Mouse (Mus musculus) lung, embryonic 15.5 days (tissue): Measurements from ENCODE around the gene Gm7029. TPM values are rescaled to one million over a fixed set of nuclear protein-coding genes. Genes with fewer than 3 reads are reported as not detected.
"Not testable (repeated sequence)": the region's sequence is repeated elsewhere in the genome, so short reads cannot be mapped to it uniquely, and the experiment has no call there.

Source experiments
- ATAC-seq: fragments of 200-750 bp; cut with Nextera tagmentation; 2 replicates; pipeline ENCODE4 v1.8.0; 2017; ENCODE audit warnings: moderate number of reproducible peaks, borderline replicate concordance; ENCODE audit not compliant: low FRiP score, low TSS enrichment; ENCODE audit errors: extremely low read depth
- H3K27ac ChIP-seq: fragments of 300-500 bp; sonication (generic); 2 replicates; pipeline ENCODE4 v1.5.1; 2015; ENCODE audit warnings: moderate library complexity, mild to moderate bottlenecking, inconsistent platforms
- H3K27me3 ChIP-seq: fragments of 300-500 bp; sonication (generic); 2 replicates; pipeline ENCODE4 v1.6.1; 2015; ENCODE audit warnings: inconsistent platforms
- H3K36me3 ChIP-seq: fragments of 300-500 bp; sonication (generic); 2 replicates; pipeline ENCODE4 v1.6.1; 2015; ENCODE audit warnings: inconsistent platforms
- H3K4me1 ChIP-seq: fragments of 300-500 bp; sonication (generic); 2 replicates; pipeline ENCODE4 v1.6.1; 2015; ENCODE audit warnings: inconsistent platforms
- H3K4me2 ChIP-seq: fragments of 300-500 bp; sonication (generic); 2 replicates; pipeline ENCODE4 v1.6.1; 2015; ENCODE audit warnings: inconsistent platforms, mild to moderate bottlenecking, moderate library complexity
- H3K4me3 ChIP-seq: fragments of 300-500 bp; sonication (generic); 2 replicates; pipeline ENCODE4 v1.5.1; 2015; ENCODE audit warnings: mild to moderate bottlenecking, inconsistent platforms
- H3K9ac ChIP-seq: fragments of 300-500 bp; sonication (generic); 2 replicates; pipeline ENCODE4 v1.6.1; 2015; ENCODE audit warnings: inconsistent platforms
- H3K9me3 ChIP-seq: fragments of 300-500 bp; sonication (generic); 2 replicates; pipeline ENCODE4 v1.6.1; 2016; ENCODE audit warnings: inconsistent platforms
- WGBS: fragments of 180-500 bp; shearing (Covaris S2); methylation state at CpG from one replicate; pipeline ENCODE4 v1.1.7; 2015; 5-methylcytosine and 5-hydroxymethylcytosine counted together
- polyA plus RNA-seq: library from polyadenylated mRNA; unstranded; fragments of >200 nt; fragmentation: Nextera tagmentation; extraction: Ambion mirVana; gene quantifications from 2 replicates; pipeline ENCODE4 v1.2.1, GENCODE M21; 2015

Gm7029 gene
- polyA plus RNA-seq, 1 experiment from 2014 or later, result not detected

GRCm38 (mm10) chr17:33893011-33893410 lies 19.4 kb downstream of the Gm7029 start:
- H3K9me3 ChIP-seq, H3K9ac ChIP-seq, H3K27me3 ChIP-seq, ATAC-seq, H3K4me2 ChIP-seq, H3K36me3 ChIP-seq, H3K27ac ChIP-seq, H3K4me3 ChIP-seq: not testable (repeated sequence)
- H3K4me1 ChIP-seq, result peaks cover 13% of the 10 kb centered on the region; the same call in 1 of the 2 replicates
- WGBS, result 66% methylated on average over 4 of the region's 4 CpGs

DNA sequence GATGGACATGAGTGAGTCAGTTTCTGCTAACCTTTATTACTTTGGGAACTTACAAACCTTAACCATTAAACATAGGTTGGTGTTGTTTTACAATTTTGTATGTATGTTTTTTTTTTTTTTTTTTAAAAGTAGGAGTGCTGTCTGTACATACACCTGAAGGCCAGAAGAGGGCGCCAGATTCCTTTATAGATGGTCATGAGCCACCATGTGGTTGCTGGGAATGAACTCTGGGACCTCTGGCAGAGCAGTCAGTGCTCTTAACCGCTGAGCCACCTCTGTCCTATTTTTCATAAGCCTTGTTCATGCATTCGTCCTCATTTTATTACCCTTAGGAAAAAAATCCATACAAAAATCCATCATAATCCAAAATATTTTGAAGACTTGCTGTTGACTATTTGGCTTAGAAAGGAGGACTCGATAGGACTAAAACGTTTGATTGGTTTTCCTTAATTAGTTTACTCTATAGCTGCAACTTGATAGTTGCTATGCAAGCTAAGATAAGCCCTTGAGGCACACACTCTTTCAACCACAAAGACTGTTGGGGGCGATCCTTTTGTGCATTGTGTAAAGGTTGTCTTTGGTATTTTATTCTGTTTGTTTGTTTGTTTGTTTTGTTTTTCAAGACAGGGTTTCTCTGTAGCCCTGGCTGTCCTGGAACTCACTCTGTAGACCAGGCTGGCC lies 23.6 kb downstream of the Gm7029 start:
- Histone ChIP-seq H3K4me2 (no peak overlapping the region), H3K27me3 (no peaks in the 10 kb centered on the region), H3K36me3 (no peaks in the 10 kb centered on the region), H3K9me3 (no peaks in the 10 kb centered on the region), H3K9ac (no peak overlapping the region), H3K4me3 (no peak overlapping the region), H3K27ac (no peak overlapping the region), H3K4me1 (no peaks in the 10 kb centered on the region)
- no peak for ATAC-seq
- 38% methylated on average over 6 of the region's 6 CpGs for WGBS

DNA sequence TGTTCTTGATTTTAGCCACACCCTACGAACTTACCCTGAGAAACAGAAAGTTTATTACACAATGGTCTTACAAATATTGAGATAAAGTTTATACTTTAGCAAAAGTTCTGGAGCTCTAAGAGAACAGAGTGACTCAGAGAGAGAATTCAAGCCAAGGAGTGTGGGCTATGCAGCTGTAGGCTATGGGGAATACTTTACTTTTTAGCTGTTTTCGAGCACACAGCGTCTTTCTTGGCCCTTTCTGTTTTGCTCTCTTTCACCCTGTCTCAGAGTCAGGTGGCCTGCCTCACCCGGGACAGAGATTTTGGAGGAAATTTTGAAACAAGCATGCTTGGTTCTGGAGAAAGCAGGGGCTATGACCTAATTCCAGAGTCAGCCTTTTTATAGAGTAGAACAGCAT lies 24.6 kb downstream of the Gm7029 start:
- H3K36me3 ChIP-seq, H3K9me3 ChIP-seq, ATAC-seq, H3K4me2 ChIP-seq, H3K27ac ChIP-seq, H3K9ac ChIP-seq, H3K27me3 ChIP-seq, H3K4me1 ChIP-seq, H3K4me3 ChIP-seq: not testable (repeated sequence)
- 80% methylated on average over 4 of the region's 4 CpGs for WGBS

GRCm38 (mm10) chr17:33899642-33900041 lies 26.0 kb downstream of the Gm7029 start:
- ATAC-seq, result no peak
- Histone ChIP-seq H3K4me1 (no peaks in the 10 kb centered on the region), H3K9ac (no peak overlapping the region), H3K9me3 (no peaks in the 10 kb centered on the region), H3K4me3 (no peak overlapping the region), H3K27ac (no peak overlapping the region), H3K4me2 (no peak overlapping the region), H3K36me3 (no peaks in the 10 kb centered on the region), H3K27me3 (no peaks in the 10 kb centered on the region)
- 71% methylated on average over 4 of the region's 4 CpGs for WGBS

- Histone ChIP-seq H3K4me2 (no peak overlapping the region), H3K9me3 (no peaks in the 10 kb centered on the region), H3K36me3 (no peaks in the 10 kb centered on the region), H3K27ac (no peak overlapping the region), H3K4me1 (no peaks in the 10 kb centered on the region), H3K9ac (no peak overlapping the region), H3K27me3 (no peaks in the 10 kb centered on the region), H3K4me3 (no peak overlapping the region)
- no peak for ATAC-seq
- WGBS, result 55% methylated on average over 7 of the region's 7 CpGs
Observed at GRCm38 (mm10) chr17:33900281-33900988, 26.8 kb downstream of the Gm7029 start.

GRCm38 (mm10) chr17:33900989-33901314 lies 27.3 kb downstream of the Gm7029 start:
- Histone ChIP-seq H3K4me1 (no peaks in the 10 kb centered on the region), H3K4me2 (no peak overlapping the region), H3K4me3 (no peak overlapping the region), H3K27me3 (no peaks in the 10 kb centered on the region), H3K9me3 (no peaks in the 10 kb centered on the region), H3K27ac (no peak overlapping the region), H3K36me3 (no peaks in the 10 kb centered on the region), H3K9ac (no peak overlapping the region)
- ATAC-seq, result no peak
- WGBS, result 77% methylated on average over 4 of the region's 4 CpGs

DNA sequence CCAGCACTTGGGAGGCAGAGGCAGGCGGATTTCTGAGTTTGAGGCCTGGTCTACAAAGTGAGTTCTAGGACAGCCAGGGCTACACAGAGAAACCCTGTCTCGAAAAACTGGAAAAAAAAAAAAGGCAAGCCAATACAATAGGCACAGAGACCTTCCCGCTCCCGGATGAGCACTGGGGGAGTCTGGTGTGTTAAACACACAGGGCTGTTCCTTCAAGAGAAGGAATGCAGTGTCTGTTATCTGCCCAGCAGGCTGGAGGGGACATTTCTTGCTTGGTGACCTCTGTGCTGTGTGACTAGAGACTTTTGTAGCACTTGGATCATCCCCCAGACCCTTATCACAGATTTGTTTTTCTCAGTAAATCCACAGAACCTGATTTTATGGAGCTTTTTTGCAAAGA lies 28.0 kb downstream of the Gm7029 start:
- no peaks in the 10 kb centered on the region for H3K4me1 ChIP-seq
- H3K4me2 ChIP-seq, result no peak overlapping the region
- H3K27me3 ChIP-seq, result no peaks in the 10 kb centered on the region
- no peak overlapping the region for H3K9ac ChIP-seq
- no peak overlapping the region for H3K27ac ChIP-seq
- 68% methylated on average over 4 of the region's 4 CpGs for WGBS
- ATAC-seq, result no peak
- H3K9me3 ChIP-seq, result no peaks in the 10 kb centered on the region
- H3K36me3 ChIP-seq, result no peaks in the 10 kb centered on the region
- no peak overlapping the region for H3K4me3 ChIP-seq

DNA sequence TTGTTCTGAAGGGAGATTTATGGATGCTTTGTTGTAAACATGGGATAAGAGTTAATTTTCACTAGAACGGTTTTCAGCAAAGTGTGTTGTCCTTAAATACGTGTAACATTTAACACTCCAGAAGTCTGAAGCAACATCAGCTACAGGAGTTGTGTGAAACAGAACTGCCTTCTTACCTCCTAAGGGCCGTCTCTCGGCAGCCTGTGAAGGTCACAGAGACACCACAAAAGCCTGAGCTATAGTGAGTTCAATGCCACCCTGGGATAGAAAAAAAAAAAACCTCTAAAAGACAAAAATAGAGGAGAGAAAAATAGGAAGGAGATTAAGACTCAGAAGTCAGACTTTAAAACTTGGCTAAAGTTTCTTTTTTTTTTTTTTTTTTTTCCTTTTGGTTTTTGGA lies 28.4 kb downstream of the Gm7029 start:
- no peaks in the 10 kb centered on the region for H3K27me3 ChIP-seq
- H3K9ac ChIP-seq, result no peak overlapping the region
- H3K27ac ChIP-seq, result no peak overlapping the region
- no peak for ATAC-seq
- H3K36me3 ChIP-seq, result no peaks in the 10 kb centered on the region
- 57% methylated on average over 4 of the region's 4 CpGs for WGBS
- H3K4me2 ChIP-seq, result no peak overlapping the region
- H3K4me3 ChIP-seq, result no peak overlapping the region
- H3K4me1 ChIP-seq, result no peaks in the 10 kb centered on the region
- H3K9me3 ChIP-seq, result no peaks in the 10 kb centered on the region

GRCm38 (mm10) chr17:33902491-33902890 lies 28.9 kb downstream of the Gm7029 start:
- Histone ChIP-seq H3K4me3 (no peak overlapping the region), H3K36me3 (no peaks in the 10 kb centered on the region), H3K9me3 (no peaks in the 10 kb centered on the region), H3K27me3 (no peaks in the 10 kb centered on the region), H3K27ac (no peak overlapping the region), H3K9ac (no peak overlapping the region), H3K4me2 (no peak overlapping the region), H3K4me1 (no peaks in the 10 kb centered on the region)
- ATAC-seq, result no peak
- WGBS, result 72% methylated on average over 7 of the region's 7 CpGs

GRCm38 (mm10) chr17:33903911-33904651 lies 30.4 kb downstream of the Gm7029 start:
- not testable (repeated sequence) for H3K4me3 ChIP-seq, H3K4me1 ChIP-seq, H3K9me3 ChIP-seq, H3K27me3 ChIP-seq, H3K27ac ChIP-seq, ATAC-seq, H3K4me2 ChIP-seq, H3K9ac ChIP-seq, H3K36me3 ChIP-seq
- WGBS, result 66% methylated on average over 6 of the region's 6 CpGs

- H3K27ac ChIP-seq, H3K27me3 ChIP-seq, ATAC-seq, H3K4me2 ChIP-seq, H3K9me3 ChIP-seq, H3K4me3 ChIP-seq, H3K36me3 ChIP-seq, H3K9ac ChIP-seq, H3K4me1 ChIP-seq: not testable (repeated sequence)
- WGBS, result 55% methylated on average over 3 of the region's 4 CpGs
Observed at GRCm38 (mm10) chr17:33904835-33905234, 31.2 kb downstream of the Gm7029 start, which contains the start of gene Platr17. Platr17 (plus strand) TSS chr17:33905135.
